Mouse (Mus musculus) CH12F3 (cell line): Measurements from ENCODE around the gene Gm9913.

Experiments used
- in situ Hi-C: fragments of 300-500 bp; cut with MboI; formaldehyde crosslinking; loops from 2 replicates; pipeline ENCODE4 v1.14.3; 2020; ENCODE audit warnings: low sequenced_read_pairs

Gene Gm9913

GRCm38 (mm10) chr2:125544986-125545385 is 40.1 kb downstream of the Gm9913 start:
- in situ Hi-C loops: no loop called here

GRCm38 (mm10) chr2:125548806-125549578 is 44.1 kb downstream of the Gm9913 start:
- in situ Hi-C loops: no loop called here

- in situ Hi-C loops: no loop called here
These were observed 50.9 kb downstream of the Gm9913 start for GRCm38 (mm10) chr2:125555830-125556229.
